9 mouse cellular contexts compared by ENCODE assay signal in genomic region chr15:101175131-101175460, GRCm38 (mm10). TPM values are rescaled to one million over a fixed set of nuclear protein-coding genes. Genes with fewer than 3 reads are reported as not detected.
DNase-seq lines count a peak whose midpoint lies in the region; ATAC-seq and TF ChIP-seq lines count a peak whose summit lies in the region.
"Had no signal": no experiment of that assay in that cellular context is flagged by ENCODE, and none has a peak within 500 bp of the region (broad histone marks: within the 10 kb centered on the region; RNA-seq: fewer than 3 reads in every experiment).

No protein-coding gene starts in this region.

- intact Hi-C loops in heart, postnatal 14 days (cut with DNase I): no loop called here

- ATAC-seq in heart, postnatal 0 days (ENCODE audit: insufficient read depth, low read depth): no peak
- no peak for ATAC-seq in hindbrain, embryonic 11.5 days (ENCODE audit: low FRiP score)
- no peak for ATAC-seq in cerebellum, adult (ENCODE audit: insufficient number of reproducible peaks, low FRiP score, low TSS enrichment)
- ATAC-seq in activated CD4-positive, CD25-positive, alpha-beta regulatory T cell, adult 4 months: no peak

- 13% methylated on average over 5 of the region's 5 CpGs for WGBS in heart, postnatal 0 days
- 15% methylated on average over 5 of the region's 5 CpGs for WGBS in hindbrain, embryonic 11.5 days
- 22% methylated on average over 5 of the region's 5 CpGs for WGBS in midbrain, embryonic 10.5 days

- DNase-seq in heart, postnatal 0 days (ENCODE audit: low spot score): no peak
- no peak for DNase-seq in heart, postnatal 14 days
- peak; percentile 39 for DNase-seq in hindbrain, embryonic 11.5 days (ENCODE audit: low spot score)
- DNase-seq in midbrain, embryonic 10.5 days (ENCODE audit: low spot score): no peak
- DNase-seq in retina, postnatal 1 day: no peak

- H3K36me3 ChIP-seq in heart, postnatal 0 days (replicated peaks; ENCODE audit: control insufficient read depth, insufficient read depth, low read length): no peaks in the 10 kb centered on the region
- H3K36me3 ChIP-seq in hindbrain, embryonic 11.5 days (ENCODE audit: control insufficient read depth, insufficient read depth, low read length): no peaks in the 10 kb centered on the region
- H3K36me3 ChIP-seq in midbrain, embryonic 10.5 days: no peaks in the 10 kb centered on the region
- H3K36me3 ChIP-seq: G1E had no signal

- H3K27ac ChIP-seq in heart, postnatal 0 days (ENCODE audit: low read depth): peak overlapping the region; percentile 90
- no peak overlapping the region for H3K27ac ChIP-seq in bone marrow macrophage, adult 2 months (ENCODE audit: insufficient read depth, low read depth, low read length)
- no peak overlapping the region for H3K27ac ChIP-seq in hindbrain, embryonic 11.5 days (ENCODE audit: low read depth, low read length)
- H3K27ac ChIP-seq in midbrain, embryonic 10.5 days (replicated peaks): peak overlapping the region; percentile 97

- peak overlapping the region; percentile 96 for H3K9ac ChIP-seq in heart, postnatal 0 days (replicated peaks; ENCODE audit: low read depth, low read length)
- H3K9ac ChIP-seq in hindbrain, embryonic 11.5 days (ENCODE audit: low read depth, low read length): peak overlapping the region; percentile 97

- peak overlapping the region; percentile 97 for H3K4me3 ChIP-seq in heart, postnatal 0 days (ENCODE audit: low read depth, low read length)
- peak overlapping the region; percentile 89 for H3K4me3 ChIP-seq in bone marrow macrophage, adult 2 months (ENCODE audit: insufficient read depth, low read length)
- peak overlapping the region; percentile 92 for H3K4me3 ChIP-seq in hindbrain, embryonic 11.5 days (ENCODE audit: low read depth, low read length)
- H3K4me3 ChIP-seq in midbrain, embryonic 10.5 days: peak overlapping the region; percentile 84

- H3K4me1 ChIP-seq in heart, postnatal 0 days (ENCODE audit: control insufficient read depth, insufficient read depth): peaks cover 47% of the 10 kb centered on the region
- H3K4me1 ChIP-seq in bone marrow macrophage, adult 2 months (ENCODE audit: control insufficient read depth, insufficient read depth, low read length): peaks cover 23% of the 10 kb centered on the region
- no peaks in the 10 kb centered on the region; the same call in 1 of the 2 replicates for H3K4me1 ChIP-seq in hindbrain, embryonic 11.5 days (replicated peaks; ENCODE audit: control insufficient read depth, insufficient read depth, low read length)
- peaks cover 62% of the 10 kb centered on the region for H3K4me1 ChIP-seq in midbrain, embryonic 10.5 days

- no peak for TF ChIP-seq CTCF in heart, postnatal 0 days (IDR thresholded peaks at IDR 0.05; ENCODE audit: low read depth)
- no peak for TF ChIP-seq CTCF in bone marrow macrophage, adult 2 months (IDR thresholded peaks at IDR 0.05; ENCODE audit: low read depth, low read length)

- no peak for TF ChIP-seq POLR2A in bone marrow macrophage, adult 2 months (IDR thresholded peaks at IDR 0.05; ENCODE audit: borderline replicate concordance, low read depth, low read length)

- peak overlapping the region; percentile 83 for H3K4me2 ChIP-seq in heart, postnatal 0 days (ENCODE audit: low read depth, low read length)
- peak overlapping the region; percentile 92 for H3K4me2 ChIP-seq in hindbrain, embryonic 11.5 days (replicated peaks; ENCODE audit: low read depth, low read length)

- H3K9me3 ChIP-seq in heart, postnatal 0 days (replicated peaks; ENCODE audit: control insufficient read depth, low read length): no peaks in the 10 kb centered on the region
- H3K9me3 ChIP-seq in hindbrain, embryonic 11.5 days (ENCODE audit: control insufficient read depth, low read length): no peaks in the 10 kb centered on the region
- no peaks in the 10 kb centered on the region for H3K9me3 ChIP-seq in midbrain, embryonic 10.5 days (replicated peaks)

- no peaks in the 10 kb centered on the region for H3K27me3 ChIP-seq in heart, postnatal 0 days (ENCODE audit: control insufficient read depth, insufficient read depth, low read length)
- H3K27me3 ChIP-seq in hindbrain, embryonic 11.5 days (ENCODE audit: control insufficient read depth, insufficient read depth, low read length): no peaks in the 10 kb centered on the region
- peaks cover 18% of the 10 kb centered on the region for H3K27me3 ChIP-seq in midbrain, embryonic 10.5 days (ENCODE audit: low read depth, poor library complexity, severe bottlenecking)

- no peak for TF ChIP-seq EP300 in heart, postnatal 0 days (IDR thresholded peaks at IDR 0.05; ENCODE audit: low read depth)

RNA-seq across cellular contexts. Expression of gene Acvr1b, which starts 1.2 kb away (rescaled TPM):
- total RNA-seq in heart, postnatal 0 days (2014; rRNA removed; ENCODE audit: low replicate concordance): 22.3 and 25.9 TPM in 2 replicates
- polyA plus RNA-seq in heart, postnatal 0 days (2015; fragmentation: Nextera tagmentation; extraction: Ambion mirVana): 5.2 and 5.8 TPM in 2 replicates
- 10 to 100 TPM; 14.5 to 14.7 TPM for total RNA-seq in heart, postnatal 14 days (2021)
- 20.2 and 22.3 TPM in 2 replicates for polyA plus RNA-seq in bone marrow macrophage, adult 2 months (2012; ENCODE audit: insufficient read depth, insufficient read length, missing spikeins)
- polyA plus RNA-seq in hindbrain, embryonic 11.5 days (2014; fragmentation: Nextera tagmentation; extraction: Ambion mirVana): 16.2 and 17.1 TPM in 2 replicates
- polyA plus RNA-seq in midbrain, embryonic 10.5 days (2016; fragmentation: Nextera tagmentation; extraction: Ambion mirVana): 5.4 and 7.0 TPM in 2 replicates
- polyA plus RNA-seq in activated CD4-positive, CD25-positive, alpha-beta regulatory T cell, adult 4 months (2017; shearing (Covaris generic)): 1 to 10 TPM; 3.5 to 3.6 TPM
- polyA plus RNA-seq: G1E had no signal

RNA-seq across cellular contexts. Expression of gene Acvrl1, which starts 46.8 kb away (rescaled TPM):
- total RNA-seq in heart, postnatal 0 days (2014; rRNA removed; ENCODE audit: low replicate concordance): 18.6 and 36.0 TPM in 2 replicates
- 9.3 and 10.4 TPM in 2 replicates for polyA plus RNA-seq in heart, postnatal 0 days (2015; fragmentation: Nextera tagmentation; extraction: Ambion mirVana)
- 10 to 100 TPM; 28.5 to 31.5 TPM for total RNA-seq in heart, postnatal 14 days (2021)
- polyA plus RNA-seq in bone marrow macrophage, adult 2 months (2012; ENCODE audit: insufficient read depth, insufficient read length, missing spikeins): 26.6 and 29.8 TPM in 2 replicates
- 4.8 and 5.5 TPM in 2 replicates for polyA plus RNA-seq in hindbrain, embryonic 11.5 days (2014; fragmentation: Nextera tagmentation; extraction: Ambion mirVana)
- polyA plus RNA-seq in midbrain, embryonic 10.5 days (2016; fragmentation: Nextera tagmentation; extraction: Ambion mirVana): 8.9 and 10.7 TPM in 2 replicates
- polyA plus RNA-seq in activated CD4-positive, CD25-positive, alpha-beta regulatory T cell, adult 4 months (2017; shearing (Covaris generic)): 1 to 10 TPM; 1.6 to 2.7 TPM

RNA-seq across cellular contexts. Expression of gene Grasp, which starts 48.9 kb away (rescaled TPM):
- 8.0 and 21.3 TPM in 2 replicates for total RNA-seq in heart, postnatal 0 days (2014; rRNA removed; ENCODE audit: low replicate concordance)
- polyA plus RNA-seq in heart, postnatal 0 days (2015; fragmentation: Nextera tagmentation; extraction: Ambion mirVana): 2.0 and 2.3 TPM in 2 replicates
- 10 to 100 TPM; 12.9 to 14.0 TPM for total RNA-seq in heart, postnatal 14 days (2021)
- 0.40 TPM in 1 of 2 replicates, not detected in the other for polyA plus RNA-seq in bone marrow macrophage, adult 2 months (2012; ENCODE audit: insufficient read depth, insufficient read length, missing spikeins)
- polyA plus RNA-seq in hindbrain, embryonic 11.5 days (2014; fragmentation: Nextera tagmentation; extraction: Ambion mirVana): 4.5 and 5.0 TPM in 2 replicates
- 3.2 and 4.2 TPM in 2 replicates for polyA plus RNA-seq in midbrain, embryonic 10.5 days (2016; fragmentation: Nextera tagmentation; extraction: Ambion mirVana)
- not detected for polyA plus RNA-seq in activated CD4-positive, CD25-positive, alpha-beta regulatory T cell, adult 4 months (2017; shearing (Covaris generic))

RNA-seq across cellular contexts. Expression of gene Ankrd33, which starts 59.5 kb away (rescaled TPM):
- total RNA-seq in heart, postnatal 0 days (2014; rRNA removed; ENCODE audit: low replicate concordance): not detected in 2 replicates
- polyA plus RNA-seq in heart, postnatal 0 days (2015; fragmentation: Nextera tagmentation; extraction: Ambion mirVana): not detected in 2 replicates
- total RNA-seq in heart, postnatal 14 days (2021): not detected
- polyA plus RNA-seq in bone marrow macrophage, adult 2 months (2012; ENCODE audit: insufficient read depth, insufficient read length, missing spikeins): not detected in 2 replicates
- polyA plus RNA-seq in hindbrain, embryonic 11.5 days (2014; fragmentation: Nextera tagmentation; extraction: Ambion mirVana): not detected in 2 replicates
- polyA plus RNA-seq in midbrain, embryonic 10.5 days (2016; fragmentation: Nextera tagmentation; extraction: Ambion mirVana): not detected in 2 replicates
- not detected for polyA plus RNA-seq in activated CD4-positive, CD25-positive, alpha-beta regulatory T cell, adult 4 months (2017; shearing (Covaris generic))
- total RNA-seq: G1E had no signal
- polyA plus RNA-seq: G1E had no signal

Comparison
In these comparisons a context has a peak if more than half of its experiments do, and no peak if none do; other contexts are left out.
1. H3K27ac ChIP-seq: peak in heart, postnatal 0 days (single experiment) and midbrain, embryonic 10.5 days (single experiment); none in bone marrow macrophage, adult 2 months (single experiment) and hindbrain, embryonic 11.5 days (single experiment).
2. Peak in every context shown above with its lines, with median percentiles within 50 percentile points of each other: H3K4me3 ChIP-seq.